Mouse (Mus musculus) liver, adult 2 months (tissue): ENCODE results near the gene Fbxl2.

Experiments used
- CTCF ChIP-seq: fragments of 200-500 bp; IDR thresholded peaks from 2 replicates; pipeline ENCODE4 v1.5.1; 2011; ENCODE audit warnings: low read depth, low read length, control low read depth
- POLR2A ChIP-seq: fragments of 200-500 bp; IDR thresholded peaks from 2 replicates; pipeline ENCODE4 v1.6.1; 2011; ENCODE audit warnings: low read length, control low read depth; ENCODE audit not compliant: insufficient read depth; ENCODE audit errors: extremely low read depth

DNA sequence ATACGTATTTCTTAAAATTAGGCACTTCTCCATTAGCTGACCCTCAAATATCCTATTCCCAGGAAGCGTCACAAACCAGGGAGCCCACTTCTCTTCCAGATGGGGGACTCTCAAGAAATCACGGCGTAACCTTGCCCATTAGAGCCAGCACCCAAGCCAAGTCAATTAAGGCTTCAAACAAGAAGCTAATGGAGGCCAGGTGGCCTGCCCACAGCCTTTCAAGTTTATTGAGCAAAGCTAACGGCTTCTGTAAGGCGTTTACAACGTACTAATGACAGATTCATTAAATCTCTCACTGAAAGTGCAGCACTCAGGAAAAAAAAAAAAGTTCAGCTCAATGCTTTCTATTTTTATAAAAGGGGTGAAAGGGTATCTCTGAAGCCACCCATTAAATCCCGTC, 20.1 kb downstream of the Fbxl2 start:
- TF ChIP-seq POLR2A (no peak), CTCF (no peak)
